Mouse (Mus musculus) c-Kit-positive CD71-positive TER-119-positive erythroid progenitor cells, embryonic 14.5 days (primary cell): ENCODE data around the gene Rpl13a.
A peak's percentile ranks its signal among the peaks of the same experiment; 100 is the strongest.
"Not testable (repeated sequence)": the region's sequence is repeated elsewhere in the genome, so short reads cannot be mapped to it uniquely, and the experiment has no call there.

ENCODE experiments used
- DNase-seq: peaks from one replicate; pipeline ENCODE4 v3.0.0-alpha.2; 2013; ENCODE audit warnings: low spot score

Rpl13a gene

GRCm38 (mm10) chr7:45113476-45113875, 15.1 kb downstream of the Rpl13a start:
- DNase-seq = peak; percentile 32

- DNase-seq = no peak
Measured at GRCm38 (mm10) chr7:45112529-45112928, 16.0 kb downstream of the Rpl13a start.

GRCm38 (mm10) chr7:45111940-45112339, 16.6 kb downstream of the Rpl13a start:
- no peak for DNase-seq

- not testable (repeated sequence) for DNase-seq
Measured at GRCm38 (mm10) chr7:45110089-45110488, 18.5 kb downstream of the Rpl13a start.

- DNase-seq = no peak
Measured at GRCm38 (mm10) chr7:45107052-45107645, 21.4 kb downstream of the Rpl13a start.

GRCm38 (mm10) chr7:45106441-45106840, 22.1 kb downstream of the Rpl13a start:
- no peak for DNase-seq

GRCm38 (mm10) chr7:45105491-45105890, 23.1 kb downstream of the Rpl13a start:
- DNase-seq = no peak

- no peak for DNase-seq
Measured at GRCm38 (mm10) chr7:45104941-45105340, 23.6 kb downstream of the Rpl13a start.

- no peak for DNase-seq
Measured at GRCm38 (mm10) chr7:45103652-45104180, 24.8 kb downstream of the Rpl13a start, which contains the start of gene Fcgrt. Fcgrt (minus strand) TSS chr7:45103851.

GRCm38 (mm10) chr7:45102940-45103585, 25.5 kb downstream of the Rpl13a start:
- no peak for DNase-seq

GRCm38 (mm10) chr7:45102441-45102840, 26.1 kb downstream of the Rpl13a start:
- no peak for DNase-seq

- DNase-seq = no peak
Measured at GRCm38 (mm10) chr7:45100046-45100445, 28.5 kb downstream of the Rpl13a start.

GRCm38 (mm10) chr7:45098541-45099240, 29.9 kb downstream of the Rpl13a start:
- no peak for DNase-seq

- no peak for DNase-seq
Measured at GRCm38 (mm10) chr7:45097479-45097878, 31.1 kb downstream of the Rpl13a start.

GRCm38 (mm10) chr7:45095965-45096364, 32.6 kb downstream of the Rpl13a start:
- not testable (repeated sequence) for DNase-seq

GRCm38 (mm10) chr7:45095367-45095766, 33.2 kb downstream of the Rpl13a start:
- DNase-seq = no peak

GRCm38 (mm10) chr7:45094121-45094520, 34.4 kb downstream of the Rpl13a start:
- DNase-seq = no peak

- no peak for DNase-seq
Measured at GRCm38 (mm10) chr7:45093516-45093905, 35.0 kb downstream of the Rpl13a start.

- no peak for DNase-seq
Measured at GRCm38 (mm10) chr7:45092828-45093515, 35.6 kb downstream of the Rpl13a start.

GRCm38 (mm10) chr7:45092048-45092447, 36.5 kb downstream of the Rpl13a start, which contains the start of gene Rcn3:
Rcn3 (minus strand) TSS chr7:45092221.
- peak; percentile 52 for DNase-seq

- DNase-seq = no peak
Measured at GRCm38 (mm10) chr7:45091001-45091990, 37.3 kb downstream of the Rpl13a start.
